Mouse (Mus musculus): ENCODE measurements around the gene Poglut1. TPM values are rescaled to one million over a fixed set of nuclear protein-coding genes. Genes with fewer than 3 reads are reported as not detected.

Poglut1 gene
- 10 to 100 TPM; 33.3 to 35.5 TPM for total RNA-seq (2021)

DNA sequence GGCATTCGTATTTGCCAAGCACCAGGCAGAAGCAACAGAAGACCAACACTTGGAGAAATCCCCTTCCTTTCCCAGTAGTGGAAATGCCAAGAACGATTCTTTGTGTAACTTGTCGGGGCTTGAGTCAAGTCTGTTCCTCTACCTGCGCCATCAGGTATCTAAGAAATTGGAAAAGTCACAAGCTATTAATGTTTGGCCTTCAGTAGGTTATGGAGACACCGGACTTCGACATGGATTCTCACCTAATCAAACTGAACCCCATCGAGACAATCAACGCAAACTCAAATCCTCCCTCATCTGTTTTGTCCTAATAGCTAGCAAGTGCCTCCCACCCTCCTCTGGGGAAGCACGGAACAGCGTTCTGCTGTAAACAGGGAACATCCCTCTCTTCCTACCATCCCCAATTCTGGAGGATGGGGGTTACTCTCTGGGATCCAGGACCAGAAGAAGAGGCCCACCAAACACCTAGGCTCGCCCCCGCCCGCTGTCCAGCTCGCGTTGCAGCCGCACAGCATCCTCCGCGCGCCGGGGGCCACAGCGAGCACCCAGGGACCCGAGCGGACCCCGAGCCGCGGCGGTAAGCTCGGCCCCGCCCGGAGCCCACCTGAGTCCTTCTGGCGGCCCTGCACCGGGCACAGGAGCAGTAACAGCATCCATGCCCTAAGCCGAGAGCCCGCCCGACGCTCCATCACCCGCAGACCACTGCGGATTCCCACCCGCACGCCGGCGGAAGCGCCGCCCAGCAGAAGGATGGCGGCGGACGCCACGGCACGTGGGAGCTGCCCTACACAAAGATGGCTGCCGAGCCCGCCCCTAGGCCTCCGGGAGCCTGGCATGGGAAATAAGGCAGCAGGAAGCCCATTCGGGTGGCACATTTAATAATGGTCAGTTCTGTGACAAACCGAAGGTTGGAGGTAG is at the start of gene Poglut1:
TSS of gene Poglut1 (minus strand) at position 780 of the 918 bp plus-strand sequence.
- intact Hi-C loops (cut with DNase I), result no loop called here
- peak; percentile 88 for DNase-seq

DNA sequence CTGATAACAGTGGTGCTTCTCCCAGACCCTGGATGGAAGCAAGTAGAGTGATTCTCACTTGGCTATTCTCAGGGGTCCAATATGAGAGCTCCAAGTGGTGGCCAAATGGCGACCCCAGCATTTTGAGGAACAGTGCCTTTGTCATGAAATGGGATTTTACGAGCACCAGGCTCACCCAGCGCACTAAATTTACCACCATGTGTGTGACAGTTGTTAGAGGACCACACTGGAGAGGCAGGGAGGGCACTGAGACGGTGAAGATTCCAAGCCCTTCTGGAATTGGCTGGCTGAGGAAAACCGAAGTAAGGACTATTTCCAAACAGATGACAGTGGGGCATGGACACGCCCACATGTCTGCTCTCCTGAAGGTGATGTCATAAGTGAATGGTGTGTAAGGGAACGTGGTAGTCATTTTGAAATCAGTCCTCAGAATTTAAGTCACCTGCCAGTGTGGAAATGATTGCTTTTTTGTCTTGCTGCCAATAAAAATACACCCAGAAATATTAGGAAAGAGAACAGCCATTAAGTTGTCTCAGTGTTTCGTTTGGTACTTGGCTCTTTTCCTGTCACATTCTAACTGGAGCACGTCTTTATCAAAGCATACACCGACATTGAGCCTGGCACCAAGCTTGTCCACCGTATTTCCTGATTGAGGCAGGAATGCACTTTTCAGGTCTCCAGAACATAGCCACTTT is 49.1 kb upstream of the Poglut1 start:
- intact Hi-C loops (cut with DNase I), result no loop called here
- no peak for DNase-seq

DNA sequence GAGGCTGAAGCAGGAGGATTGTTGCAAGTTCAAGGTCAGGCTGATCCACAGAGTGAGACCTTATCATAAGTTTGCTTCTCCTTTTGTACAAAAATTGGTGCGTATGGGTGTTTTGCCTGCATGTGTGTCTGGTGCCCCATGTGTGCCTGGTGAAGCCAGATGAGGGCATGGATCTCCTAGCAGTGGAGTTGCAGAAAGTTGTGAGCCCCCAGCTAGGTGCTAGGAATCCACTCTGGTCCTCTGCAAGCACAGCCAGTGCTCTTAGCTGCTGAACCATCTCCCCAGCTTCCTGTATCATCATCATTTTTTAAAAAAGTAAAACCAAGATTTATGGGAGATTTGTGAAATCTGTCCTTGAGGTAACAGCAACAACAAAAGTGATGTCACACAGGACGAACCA is 46.6 kb upstream of the Poglut1 start:
- DNase-seq, result no peak
- intact Hi-C loops (cut with DNase I), result no loop called here

DNA sequence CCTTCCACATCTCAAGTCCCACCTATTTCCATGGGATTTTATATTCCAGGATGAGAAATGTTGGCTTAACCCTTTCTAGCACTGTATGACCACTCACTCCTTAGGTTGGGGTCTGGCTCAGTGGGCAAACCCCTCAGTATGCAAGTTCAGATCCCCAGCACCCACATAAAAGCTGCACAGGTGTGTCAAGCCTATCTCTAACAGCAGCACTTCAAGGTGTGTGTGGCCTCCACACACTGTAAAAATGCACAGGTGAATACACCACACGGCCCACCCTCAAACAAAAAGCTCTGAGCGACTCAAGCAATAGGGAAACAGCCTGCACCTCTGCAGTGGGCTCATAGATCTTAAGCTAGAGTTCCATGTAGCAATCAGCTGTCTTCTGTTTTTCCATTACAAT is 46.0 kb upstream of the Poglut1 start:
- no peak for DNase-seq
- intact Hi-C loops (cut with DNase I), result no loop called here

DNA sequence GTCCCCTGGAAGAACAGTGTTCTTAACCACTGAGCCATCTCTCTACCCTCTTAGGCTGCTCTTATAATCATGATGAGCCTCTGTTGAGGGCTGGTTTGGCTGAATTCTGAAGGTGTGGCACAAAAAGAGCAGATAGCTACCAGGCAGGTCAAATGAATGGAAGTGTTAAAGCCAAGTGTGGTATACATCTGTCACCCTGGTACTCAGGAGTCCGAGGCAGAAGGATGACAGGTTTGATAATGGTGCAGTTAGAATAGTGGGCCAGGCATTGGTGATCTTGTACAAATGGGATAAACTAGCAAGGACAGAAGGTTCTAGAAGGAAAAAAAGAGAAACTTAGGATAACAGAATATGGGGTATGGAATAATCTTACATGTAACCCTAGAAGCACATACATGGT is 44.4 kb upstream of the Poglut1 start:
- DNase-seq, result no peak
- intact Hi-C loops (cut with DNase I), result no loop called here

DNA sequence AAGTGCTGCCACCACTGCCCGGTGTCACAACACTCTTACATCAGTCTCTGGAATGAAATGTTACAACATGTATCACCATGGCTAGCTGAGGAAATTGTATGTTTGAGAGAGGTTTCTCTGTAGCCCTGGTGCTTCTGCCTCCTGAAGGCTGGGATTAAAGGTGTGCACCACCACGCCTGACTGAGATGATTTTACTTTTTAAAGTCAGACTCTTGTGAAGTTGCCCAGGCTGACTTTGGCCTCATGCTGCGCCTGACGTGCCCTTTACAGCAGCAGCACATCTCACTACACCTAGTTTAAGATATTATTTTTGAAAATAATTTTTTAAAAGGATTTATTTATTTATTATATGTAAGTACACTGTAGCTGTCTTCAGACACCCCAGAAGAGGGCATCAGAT is 42.9 kb upstream of the Poglut1 start:
- DNase-seq, result no peak
- intact Hi-C loops (cut with DNase I), result no loop called here

DNA sequence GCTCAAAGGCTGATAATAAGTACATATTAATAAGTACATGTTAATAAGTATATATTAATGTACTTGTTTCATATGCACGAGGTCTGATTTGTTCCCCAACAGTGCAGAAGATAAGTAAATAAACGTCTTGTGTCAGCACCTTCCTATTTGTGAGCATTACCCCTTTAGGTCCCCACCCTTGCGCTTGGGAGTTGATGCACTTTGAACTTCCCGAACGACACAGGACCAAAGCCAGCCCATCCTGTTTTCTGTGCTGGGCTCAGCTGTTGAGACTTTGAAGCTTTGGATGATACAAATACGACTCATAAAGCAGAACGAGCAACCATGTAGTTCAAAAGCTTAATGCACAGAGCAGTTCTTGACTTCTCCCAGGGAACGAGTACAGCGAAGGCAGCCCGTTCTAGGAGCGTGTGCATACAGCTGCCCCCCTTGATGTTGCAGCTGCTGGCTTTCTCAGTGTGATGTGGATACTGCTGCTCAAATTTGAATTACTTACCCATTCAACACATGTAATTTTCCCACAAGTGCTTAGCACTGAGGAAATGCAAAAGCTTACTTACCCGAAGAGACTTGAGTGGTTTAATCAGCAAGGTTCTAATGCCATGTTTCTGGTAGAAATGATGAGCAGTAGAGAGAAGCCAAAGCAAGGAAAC is 42.1 kb upstream of the Poglut1 start:
- no peak for DNase-seq
- intact Hi-C loops (cut with DNase I), result no loop called here

DNA sequence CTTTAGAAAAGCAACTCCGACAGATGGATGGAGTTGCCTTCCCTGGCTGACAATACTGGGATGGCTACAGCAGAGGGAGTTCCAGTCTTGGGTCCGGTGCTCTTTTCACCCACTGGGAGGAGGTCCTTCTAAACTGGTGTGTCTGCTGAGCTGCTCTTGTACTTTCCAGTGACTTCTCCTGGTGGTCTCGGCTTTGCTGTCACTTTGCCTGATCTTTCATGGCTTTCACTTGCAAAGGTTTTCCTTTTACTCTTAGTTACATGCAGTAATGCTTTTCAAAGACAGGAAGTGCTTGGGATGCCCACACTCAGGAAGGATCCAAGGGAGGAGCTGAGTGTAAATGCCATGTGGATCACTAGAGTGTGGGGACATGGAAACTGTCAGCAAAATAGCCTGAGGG is 41.4 kb upstream of the Poglut1 start:
- DNase-seq, result no peak
- intact Hi-C loops (cut with DNase I), result no loop called here

DNA sequence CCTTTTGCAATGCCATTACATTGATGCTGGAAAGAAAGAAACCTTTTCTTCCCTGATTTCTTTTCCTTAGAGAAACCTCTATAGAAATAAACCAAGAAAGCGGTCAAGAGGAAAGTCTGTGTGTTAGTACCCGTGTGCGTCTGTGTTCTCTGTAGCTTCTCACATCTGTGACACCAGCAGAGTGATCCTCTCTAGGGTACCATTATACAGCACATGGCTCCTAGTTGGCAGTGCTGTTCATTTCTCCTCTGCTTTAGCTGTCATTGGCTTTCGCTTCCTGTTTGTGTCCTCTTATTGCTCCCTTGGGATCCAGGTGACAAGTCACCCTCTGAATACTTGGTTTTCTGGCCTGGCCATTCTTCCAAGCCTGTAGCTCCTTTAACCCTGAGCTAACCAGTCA is 37.5 kb upstream of the Poglut1 start:
- DNase-seq, result no peak
- intact Hi-C loops (cut with DNase I), result no loop called here

DNA sequence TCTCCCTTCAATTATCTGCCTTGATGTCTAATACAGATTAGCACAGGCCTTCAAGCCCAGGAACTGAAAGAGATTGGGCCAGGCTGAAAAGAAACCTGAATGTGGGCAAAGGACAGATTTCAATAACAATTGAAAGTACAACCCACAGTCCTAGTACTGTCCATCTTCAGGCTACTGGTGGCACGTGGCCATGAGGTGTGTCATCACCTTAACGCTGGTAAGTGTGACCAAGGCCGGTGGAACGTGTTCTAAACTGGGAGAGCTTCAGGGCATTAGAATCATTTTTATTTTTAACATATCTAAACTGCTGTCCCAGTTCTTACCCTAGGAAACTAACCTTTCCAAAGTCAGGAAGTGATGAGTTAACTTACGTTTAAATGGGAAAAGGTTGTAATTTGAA is 37.1 kb upstream of the Poglut1 start:
- intact Hi-C loops (cut with DNase I), result no loop called here
- DNase-seq, result no peak

DNA sequence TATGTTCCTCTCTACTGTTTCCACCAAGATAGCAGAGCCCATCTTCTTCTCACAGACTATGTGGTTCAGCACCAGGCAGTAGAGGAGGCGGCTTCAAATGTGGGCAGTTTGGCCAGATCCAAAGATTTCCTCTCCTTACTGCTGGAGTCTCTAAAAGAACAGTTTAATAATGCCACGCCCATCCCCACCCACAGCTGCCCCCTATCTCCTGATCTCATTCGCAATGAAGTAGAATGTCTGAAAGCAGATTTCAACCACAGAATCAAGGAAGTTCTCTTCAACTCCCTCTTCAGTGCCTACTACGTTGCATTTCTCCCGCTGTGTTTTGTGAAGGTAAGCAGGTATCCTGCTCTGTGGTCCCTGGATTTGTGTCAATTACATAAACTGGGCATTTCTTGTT is 35.1 kb upstream of the Poglut1 start:
- intact Hi-C loops (cut with DNase I), result no loop called here

DNA sequence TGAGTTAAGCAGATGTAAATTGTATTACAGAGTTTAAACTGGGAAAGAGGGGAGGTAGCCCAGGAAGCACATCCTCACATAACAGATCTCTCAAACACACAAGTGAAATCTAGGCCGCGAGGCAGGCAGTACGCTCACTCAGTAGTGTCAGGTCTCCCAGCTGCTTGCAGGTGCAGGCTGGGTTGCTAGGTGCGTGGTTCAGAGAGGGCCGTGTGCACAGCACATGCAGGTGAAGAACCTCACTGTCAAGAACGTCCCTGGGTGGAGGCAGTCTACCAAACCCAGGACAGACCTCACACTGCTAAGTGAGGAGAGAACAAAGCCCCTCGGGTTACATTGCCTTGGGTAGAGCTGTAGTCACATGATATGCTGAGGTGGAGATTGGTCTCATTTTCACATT is 34.7 kb upstream of the Poglut1 start:
- intact Hi-C loops (cut with DNase I), result no loop called here
- DNase-seq, result no peak

More for the DNA sequence above, 35.1 kb upstream of the Poglut1 start:
- no peak for DNase-seq

DNA sequence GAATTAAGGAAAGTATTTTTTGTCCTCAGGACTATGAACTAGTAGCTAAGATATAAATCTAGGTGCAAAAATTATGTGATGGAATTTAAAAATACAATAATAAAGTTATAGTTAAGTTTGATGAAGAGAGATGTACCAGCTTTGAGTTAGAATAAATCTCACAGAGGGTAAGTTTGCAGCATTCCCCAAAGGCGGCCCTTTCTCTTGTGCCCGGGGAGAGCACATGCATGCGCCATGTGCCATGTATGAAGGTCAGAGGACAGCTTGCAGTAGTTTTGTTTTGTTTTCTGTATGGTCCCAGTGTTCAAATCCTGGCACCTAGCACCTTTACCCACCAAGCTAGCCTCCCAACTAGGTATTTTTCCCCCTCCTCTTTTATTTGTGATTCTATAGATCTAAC is 21.4 kb upstream of the Poglut1 start:
- intact Hi-C loops (cut with DNase I), result no loop called here
- DNase-seq, result no peak

DNA sequence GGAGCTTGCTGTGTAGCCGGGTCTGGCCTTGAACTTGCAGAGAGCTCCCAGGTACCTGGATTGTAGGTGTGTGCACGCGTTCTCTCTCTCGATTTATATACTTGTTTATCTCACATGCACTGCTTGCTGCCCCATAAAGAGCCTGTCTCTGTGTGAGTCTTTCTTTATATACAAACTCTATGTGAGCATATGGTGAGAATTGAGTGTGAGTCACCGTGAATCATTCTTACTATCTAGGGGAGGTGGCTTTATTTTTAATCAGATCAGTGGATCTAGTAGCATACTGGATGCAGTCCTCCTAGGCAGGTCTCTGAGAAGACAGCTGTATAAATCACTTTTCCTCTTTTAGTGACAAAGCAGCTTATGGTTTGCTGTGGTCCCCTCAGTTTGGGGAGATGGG is 18.1 kb upstream of the Poglut1 start:
- DNase-seq, result no peak
- intact Hi-C loops (cut with DNase I), result no loop called here

DNA sequence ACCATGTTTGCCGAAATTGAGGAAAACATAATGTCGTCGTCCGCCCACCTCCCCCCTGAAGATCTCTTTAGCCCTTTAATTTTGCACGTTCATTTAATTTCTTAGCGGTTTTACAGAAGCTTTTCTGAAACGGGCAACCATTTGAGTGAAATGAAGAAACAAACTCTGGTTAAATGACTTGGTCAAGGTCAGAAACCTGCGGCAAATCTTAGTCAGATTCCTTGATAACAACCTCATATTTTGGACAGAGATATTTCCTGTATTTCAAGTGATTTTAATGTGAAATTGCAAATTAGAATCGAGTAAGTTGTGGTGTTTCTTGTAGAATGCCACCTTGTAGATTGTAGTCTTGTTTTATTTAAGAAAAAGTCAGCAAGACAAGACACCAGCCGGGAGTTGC is 13.5 kb upstream of the Poglut1 start:
- intact Hi-C loops (cut with DNase I), result no loop called here
- no peak for DNase-seq

DNA sequence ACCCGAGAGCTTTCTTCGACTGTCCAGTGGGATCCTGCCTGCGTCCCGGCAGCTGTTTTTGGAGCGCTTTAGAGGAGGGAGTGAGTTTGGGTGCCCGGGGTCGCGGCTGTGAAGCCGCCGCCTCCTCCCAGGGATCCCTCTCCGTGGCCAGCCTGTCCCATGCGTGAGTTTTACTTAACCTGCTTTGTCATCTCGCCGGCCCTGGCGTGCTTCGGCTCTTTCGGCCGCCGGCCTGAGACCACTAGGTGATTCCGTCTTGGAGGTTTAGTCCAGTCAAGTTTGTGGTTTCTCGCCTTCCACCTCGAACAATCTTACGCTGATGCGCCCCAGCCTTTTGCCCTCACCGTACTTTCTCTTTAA is 12.9 kb upstream of the Poglut1 start:
- DNase-seq, result no peak

DNA sequence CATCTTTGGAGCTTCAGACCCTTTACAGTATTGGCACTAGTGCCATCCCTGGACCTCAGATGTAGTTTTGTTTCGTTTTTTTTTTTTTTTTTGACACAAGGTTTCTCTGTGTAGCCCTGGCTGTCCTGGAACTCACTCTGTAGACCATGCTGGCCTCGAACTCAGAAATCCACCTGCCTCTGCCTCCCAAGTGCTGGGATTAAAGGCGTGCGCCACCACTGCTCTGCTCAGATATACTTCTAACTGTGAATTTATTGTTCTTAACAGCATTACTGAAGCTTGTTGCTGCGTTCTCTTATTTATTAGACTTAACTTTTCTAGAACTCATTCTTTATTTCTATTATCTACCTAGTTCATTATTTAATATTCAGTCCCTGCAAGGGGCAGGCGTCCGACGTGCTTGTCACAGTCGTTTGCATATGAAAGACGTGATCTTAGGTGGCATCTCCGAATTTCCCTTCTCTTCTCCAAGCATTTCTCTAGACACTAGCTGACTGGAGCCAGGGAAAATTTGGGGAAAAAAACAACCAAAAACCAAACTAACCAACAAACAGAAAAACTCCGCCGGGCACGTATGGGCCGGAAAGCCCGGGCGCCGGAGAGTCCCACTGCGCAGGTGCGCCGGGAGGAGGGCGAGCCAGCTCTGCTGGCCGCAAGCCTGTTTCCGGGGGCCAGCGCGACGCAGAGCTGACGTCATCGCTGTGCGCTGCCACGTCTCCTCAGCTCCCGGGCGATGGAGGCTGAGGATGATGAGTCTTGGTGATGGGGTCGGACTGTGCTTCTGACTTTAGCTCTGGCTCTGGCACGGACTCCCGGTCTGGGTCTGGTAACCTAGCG is 12.3 kb upstream of the Poglut1 start:
- intact Hi-C loops (cut with DNase I), result no loop called here
- DNase-seq, result peak; percentile 95

More for the DNA sequence above, 12.9 kb upstream of the Poglut1 start:
- intact Hi-C loops (cut with DNase I), result no loop called here

DNA sequence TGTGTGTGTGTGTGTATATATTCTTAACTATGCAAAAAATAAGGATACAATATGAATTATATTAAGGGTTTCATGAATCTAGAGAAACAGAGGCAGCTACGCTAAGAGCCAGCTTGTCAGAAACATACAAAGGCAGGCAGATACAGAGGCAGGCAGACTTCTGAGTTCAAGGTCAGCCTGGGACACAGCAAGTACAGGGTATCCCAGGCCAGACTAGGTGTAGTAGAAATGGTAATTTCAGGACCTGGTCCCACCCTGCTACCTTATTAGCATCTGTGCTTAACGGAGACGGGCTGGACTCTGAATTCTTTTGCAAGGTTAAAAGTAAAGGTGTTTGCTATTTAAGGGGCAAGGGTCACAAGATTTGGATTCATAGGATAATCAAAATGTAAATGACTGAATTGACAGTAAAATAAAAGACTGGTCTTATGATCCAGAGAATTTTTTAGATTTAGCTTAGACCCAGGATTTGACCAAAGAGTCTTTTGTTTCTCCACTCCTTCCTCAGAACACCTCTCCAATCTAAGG is 8.2 kb upstream of the Poglut1 start, which contains the start of gene Tmem39a:
TSS of gene Tmem39a (plus strand) at position 478 of the 528 bp plus-strand sequence.
- intact Hi-C loops (cut with DNase I), result no loop called here
- DNase-seq, result no peak

DNA sequence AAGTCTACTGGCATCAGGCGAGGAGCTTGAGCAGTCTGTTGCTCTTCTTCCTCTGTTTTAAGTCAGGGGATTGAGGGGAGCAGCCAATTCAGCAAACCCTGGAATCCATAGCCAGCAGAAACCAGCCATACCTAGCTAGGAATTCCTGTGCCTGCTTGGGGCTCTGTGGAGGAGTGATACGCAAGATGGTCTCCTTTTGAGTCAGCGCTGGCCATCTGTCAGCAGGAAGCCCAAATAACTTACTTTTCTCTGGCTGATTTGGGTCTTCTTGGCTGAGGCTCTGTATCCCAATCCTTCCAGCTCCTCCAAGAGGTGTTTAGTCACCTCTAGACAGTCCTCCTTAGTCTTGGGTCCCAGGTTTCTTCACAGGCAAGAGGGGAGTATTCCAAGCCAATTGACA is 5.9 kb upstream of the Poglut1 start:
- intact Hi-C loops (cut with DNase I), result no loop called here
- no peak for DNase-seq

DNA sequence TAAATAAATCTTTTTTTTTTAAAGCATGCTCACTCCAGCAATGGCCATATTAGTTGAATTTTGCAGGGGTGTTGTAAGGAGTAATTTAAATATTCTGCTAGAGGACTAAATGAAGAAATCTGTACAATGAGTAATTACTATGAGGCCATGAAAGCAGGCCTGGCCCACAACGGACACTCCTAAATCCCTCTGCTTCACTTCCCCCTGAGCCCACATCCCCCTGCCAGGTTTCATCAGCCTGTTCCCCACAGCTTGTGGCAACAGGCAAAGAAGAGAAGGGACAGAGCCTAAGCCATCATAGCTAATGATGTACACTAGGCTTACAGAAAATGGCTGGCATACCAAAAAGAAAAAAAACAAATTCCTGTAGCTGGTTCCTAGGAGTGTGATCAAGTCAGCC is 2.1 kb downstream of the Poglut1 start:
- DNase-seq, result no peak
- intact Hi-C loops (cut with DNase I), result no loop called here
